Mouse (Mus musculus): ENCODE results near the gene Gm3532. TPM values are rescaled to one million over a fixed set of nuclear protein-coding genes. Genes with fewer than 3 reads are reported as not detected.
"Not testable (repeated sequence)": the region's sequence is repeated elsewhere in the genome, so short reads cannot be mapped to it uniquely, and the experiment has no call there.

Gene Gm3532
- total RNA-seq (2022), result not detected

- DNase-seq, result not testable (repeated sequence)
Observed at GRCm38 (mm10) chr14:5538196-5538595, at the start of gene Gm3532. TSS of gene Gm3532 (plus strand) at chr14:5538496.

GRCm38 (mm10) chr14:5501374-5501773, 36.9 kb upstream of the Gm3532 start, which contains the start of gene Gm3488:
TSS of gene Gm3488 (plus strand) at chr14:5501674.
- DNase-seq, result not testable (repeated sequence)

Other genes with a start within 250 kb of the Gm3532 start
- not detected for gene Gm3542, start 203.6 kb upstream of the Gm3532 start, total RNA-seq (2022)
- gene Gm3500, start 149.4 kb upstream of the Gm3532 start, total RNA-seq (2022), result under 1 TPM in 1 of 4 experiments, not detected in 3; 0.24 TPM
- gene Gm3194, start 83.0 kb upstream of the Gm3532 start, total RNA-seq (2022), result under 1 TPM in 2 of 4 experiments, not detected in 2; 0.21 to 0.77 TPM
- gene Gm8246, start 60.7 kb upstream of the Gm3532 start, total RNA-seq (2022), result not detected
- gene Gm3187, start 54.3 kb upstream of the Gm3532 start, total RNA-seq (2022), result not detected
- under 1 TPM in 1 of 4 experiments, not detected in 3; 0.20 TPM for gene Gm3488, start 36.8 kb upstream of the Gm3532 start, total RNA-seq (2022)
- not detected for gene Gm8265, start 94.5 kb downstream of the Gm3532 start, total RNA-seq (2022)
- gene Gm9603, start 149.0 kb downstream of the Gm3532 start, total RNA-seq (2022), result not detected
- gene Gm3373, start 203.1 kb downstream of the Gm3532 start, total RNA-seq (2022), result under 1 TPM in 3 of 4 experiments, not detected in 1; 0.16 to 0.62 (median 0.32) TPM